Mouse (Mus musculus) heart, embryonic 11.5 days (tissue): ENCODE results near the gene Pde4dip. TPM values are rescaled to one million over a fixed set of nuclear protein-coding genes. Genes with fewer than 3 reads are reported as not detected.

Source experiments
- ATAC-seq: fragments of 200-750 bp; cut with Nextera tagmentation; replicated peaks from 2 replicates; pipeline ENCODE4 v1.8.0; 2017; ENCODE audit warnings: moderate library complexity; ENCODE audit not compliant: insufficient number of reproducible peaks, low FRiP score, low TSS enrichment
- H3K27ac ChIP-seq: fragments of 300-500 bp; sonication (generic); 2 replicates; pipeline ENCODE4 v1.5.1; 2014; ENCODE audit warnings: mild to moderate bottlenecking, low read depth, low read length
- H3K27me3 ChIP-seq: fragments of 300-500 bp; sonication (generic); 2 replicates; pipeline ENCODE4 v1.6.1; 2014; ENCODE audit warnings: mild to moderate bottlenecking, low read length, mixed read lengths; ENCODE audit not compliant: control insufficient read depth, insufficient read depth
- H3K36me3 ChIP-seq: fragments of 300-500 bp; sonication (generic); 2 replicates; pipeline ENCODE4 v1.6.1; 2014; ENCODE audit warnings: mild to moderate bottlenecking, low read length, moderate library complexity, mixed read lengths; ENCODE audit not compliant: control insufficient read depth, insufficient read depth
- H3K4me1 ChIP-seq: fragments of 300-500 bp; sonication (generic); 2 replicates; pipeline ENCODE4 v1.6.1; 2014; ENCODE audit warnings: low read length; ENCODE audit not compliant: control insufficient read depth, insufficient read depth
- H3K4me2 ChIP-seq: fragments of 300-500 bp; sonication (generic); 2 replicates; pipeline ENCODE4 v1.6.1; 2014; ENCODE audit warnings: mild to moderate bottlenecking, moderate library complexity
- H3K4me3 ChIP-seq: fragments of 300-500 bp; sonication (generic); 2 replicates; pipeline ENCODE4 v1.5.1; 2014; ENCODE audit warnings: low read depth, low read length
- H3K9ac ChIP-seq: fragments of 300-500 bp; sonication (generic); 2 replicates; pipeline ENCODE4 v1.6.1; 2014; ENCODE audit warnings: mild to moderate bottlenecking, low read depth, low read length, moderate library complexity
- H3K9me3 ChIP-seq: fragments of 300-500 bp; sonication (generic); replicated peaks from 2 replicates; pipeline ENCODE4 v1.6.1; 2016; ENCODE audit warnings: low read length; ENCODE audit not compliant: control insufficient read depth
- WGBS: fragments of 180-500 bp; shearing (Covaris S2); extraction: QIAGEN DNeasy Blood & Tissue Kit; methylation state at CpG from one replicate; pipeline ENCODE4 v1.1.7; 2014; ENCODE audit not compliant: insufficient replicate concordance; 5-methylcytosine and 5-hydroxymethylcytosine counted together
- polyA plus RNA-seq: library from polyadenylated mRNA; unstranded; fragments of >200 nt; fragmentation: Nextera tagmentation; extraction: Ambion mirVana; gene quantifications from 2 replicates; pipeline ENCODE4 v1.2.1, GENCODE M21; 2014

Gene Pde4dip
- polyA plus RNA-seq, 1 experiment from 2014 or later = 69.8 TPM

GRCm38 (mm10) chr3:97767041-97767770 lies 121.3 kb downstream of the Pde4dip start:
- no peak; the same call in 1 of the 2 replicates for ATAC-seq
- peak overlapping the region; percentile 70 for H3K4me3 ChIP-seq
- H3K9ac ChIP-seq = peak overlapping the region; percentile 78; the same call in 1 of the 2 replicates
- 11% methylated on average over 40 of the region's 40 CpGs for WGBS
- peak overlapping the region; percentile 85 for H3K27ac ChIP-seq
- H3K27me3 ChIP-seq = no peaks in the 10 kb centered on the region
- H3K4me1 ChIP-seq = peaks cover 22% of the 10 kb centered on the region
- H3K4me2 ChIP-seq = peak overlapping the region; percentile 80
- no peaks in the 10 kb centered on the region for H3K36me3 ChIP-seq
- no peaks in the 10 kb centered on the region for H3K9me3 ChIP-seq

GRCm38 (mm10) chr3:97766459-97766858 lies 122.0 kb downstream of the Pde4dip start:
- peaks cover 29% of the 10 kb centered on the region for H3K4me1 ChIP-seq
- no peak overlapping the region for H3K9ac ChIP-seq
- H3K4me3 ChIP-seq = peak overlapping the region; percentile 70
- peak overlapping the region; percentile 80 for H3K4me2 ChIP-seq
- no peaks in the 10 kb centered on the region for H3K36me3 ChIP-seq
- no peaks in the 10 kb centered on the region for H3K9me3 ChIP-seq
- H3K27ac ChIP-seq = no peak overlapping the region
- no peaks in the 10 kb centered on the region for H3K27me3 ChIP-seq
- 67% methylated on average over 9 of the region's 9 CpGs for WGBS
- no peak for ATAC-seq

GRCm38 (mm10) chr3:97764152-97764551 lies 124.4 kb downstream of the Pde4dip start:
- ATAC-seq = no peak
- H3K9ac ChIP-seq = no peak overlapping the region
- H3K27me3 ChIP-seq = no peaks in the 10 kb centered on the region
- no peak overlapping the region for H3K4me2 ChIP-seq
- 84% methylated on average over 5 of the region's 5 CpGs for WGBS
- H3K36me3 ChIP-seq = no peaks in the 10 kb centered on the region
- no peaks in the 10 kb centered on the region for H3K9me3 ChIP-seq
- H3K4me3 ChIP-seq = no peak overlapping the region
- H3K27ac ChIP-seq = no peak overlapping the region
- H3K4me1 ChIP-seq = peaks cover 29% of the 10 kb centered on the region

- no peak overlapping the region for H3K4me2 ChIP-seq
- H3K27ac ChIP-seq = no peak overlapping the region
- no peak overlapping the region for H3K4me3 ChIP-seq
- H3K36me3 ChIP-seq = peaks cover 8% of the 10 kb centered on the region
- no peak for ATAC-seq
- no peaks in the 10 kb centered on the region for H3K27me3 ChIP-seq
- H3K9me3 ChIP-seq = no peaks in the 10 kb centered on the region
- 48% methylated on average over 6 of the region's 6 CpGs for WGBS
- peaks cover 24% of the 10 kb centered on the region for H3K4me1 ChIP-seq
- no peak overlapping the region for H3K9ac ChIP-seq
These were observed 126.6 kb downstream of the Pde4dip start for GRCm38 (mm10) chr3:97761951-97762350.

- ATAC-seq = no peak
- Histone ChIP-seq H3K9ac (no peak overlapping the region), H3K36me3 (peaks cover 11% of the 10 kb centered on the region), H3K4me2 (no peak overlapping the region), H3K4me1 (peaks cover 18% of the 10 kb centered on the region), H3K4me3 (no peak overlapping the region), H3K27ac (no peak overlapping the region), H3K9me3 (no peaks in the 10 kb centered on the region), H3K27me3 (no peaks in the 10 kb centered on the region)
- WGBS = 80% methylated on average over 5 of the region's 5 CpGs
These were observed 127.3 kb downstream of the Pde4dip start for GRCm38 (mm10) chr3:97761168-97761567.

GRCm38 (mm10) chr3:97759846-97760245 lies 128.7 kb downstream of the Pde4dip start:
- H3K4me2 ChIP-seq = no peak overlapping the region

GRCm38 (mm10) chr3:97757501-97757900 lies 131.0 kb downstream of the Pde4dip start:
- H3K27me3 ChIP-seq = no peaks in the 10 kb centered on the region
- H3K4me1 ChIP-seq = peaks cover 8% of the 10 kb centered on the region; the same call in 1 of the 2 replicates
- no peak overlapping the region for H3K9ac ChIP-seq
- WGBS = 88% methylated on average over 10 of the region's 10 CpGs
- no peak overlapping the region for H3K4me2 ChIP-seq
- no peak overlapping the region for H3K27ac ChIP-seq
- no peak for ATAC-seq
- H3K4me3 ChIP-seq = no peak overlapping the region
- peaks cover 27% of the 10 kb centered on the region for H3K36me3 ChIP-seq
- H3K9me3 ChIP-seq = no peaks in the 10 kb centered on the region

More at GRCm38 (mm10) chr3:97759846-97760245, 128.7 kb downstream of the Pde4dip start:
- Histone ChIP-seq H3K27me3 (no peaks in the 10 kb centered on the region), H3K36me3 (peaks cover 22% of the 10 kb centered on the region), H3K27ac (no peak overlapping the region), H3K4me1 (peaks cover 12% of the 10 kb centered on the region; the same call in 1 of the 2 replicates), H3K9ac (no peak overlapping the region), H3K9me3 (no peaks in the 10 kb centered on the region), H3K4me3 (no peak overlapping the region)
- no peak for ATAC-seq
- WGBS = 85% methylated on average over 5 of the region's 5 CpGs

- ATAC-seq = no peak
- H3K27me3 ChIP-seq = no peaks in the 10 kb centered on the region
- H3K4me2 ChIP-seq = no peak overlapping the region
- H3K27ac ChIP-seq = no peak overlapping the region
- H3K36me3 ChIP-seq = peaks cover 32% of the 10 kb centered on the region
- H3K4me1 ChIP-seq = no peaks in the 10 kb centered on the region
- H3K4me3 ChIP-seq = no peak overlapping the region
- 89% methylated on average over 20 of the region's 20 CpGs for WGBS
- no peak overlapping the region for H3K9ac ChIP-seq
- no peaks in the 10 kb centered on the region for H3K9me3 ChIP-seq
These were observed 132.0 kb downstream of the Pde4dip start for GRCm38 (mm10) chr3:97756283-97757074.
